Mouse (Mus musculus): Measurements from ENCODE around the gene Pwp2. TPM values are rescaled to one million over a fixed set of nuclear protein-coding genes. Genes with fewer than 3 reads are reported as not detected.

Pwp2 gene
- polyA plus RNA-seq, 1 experiment from 2014 or later = 10.5 TPM

DNA sequence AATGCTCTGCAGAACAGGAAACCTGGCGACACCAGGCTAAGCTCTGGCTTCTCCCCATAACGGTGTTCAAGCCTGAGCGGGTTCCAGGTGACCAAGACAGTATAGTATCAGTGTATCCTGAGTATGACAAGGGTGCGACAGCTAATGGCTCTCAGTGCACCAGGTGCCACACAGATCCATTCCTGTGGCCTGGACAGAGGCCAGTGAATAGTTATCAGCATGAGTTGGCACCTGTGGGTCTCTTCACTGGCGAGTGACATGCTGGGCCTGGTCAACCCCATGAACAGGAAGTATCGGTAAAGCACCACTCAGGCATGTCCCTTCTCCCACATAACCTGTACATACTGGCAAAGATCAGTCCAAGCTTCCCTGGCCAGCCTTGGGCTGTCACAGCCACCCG lies 13.9 kb downstream of the Pwp2 start:
- ATAC-seq (ENCODE audit: insufficient read depth) = no peak
- H3K9ac ChIP-seq = no peak overlapping the region
- H3K4me2 ChIP-seq = no peak overlapping the region
- H3K27me3 ChIP-seq = no peaks in the 10 kb centered on the region
- WGBS (ENCODE audit: insufficient replicate concordance) = 77% methylated on average over 7 of the region's 7 CpGs
- peaks cover 28% of the 10 kb centered on the region for H3K4me1 ChIP-seq (replicated peaks)
- H3K36me3 ChIP-seq (replicated peaks) = peaks cover 72% of the 10 kb centered on the region
- no peaks in the 10 kb centered on the region for H3K9me3 ChIP-seq (replicated peaks)
- H3K4me3 ChIP-seq (replicated peaks) = no peak overlapping the region
- H3K27ac ChIP-seq (replicated peaks) = peak overlapping the region; percentile 24; the same call in 1 of the 2 replicates

DNA sequence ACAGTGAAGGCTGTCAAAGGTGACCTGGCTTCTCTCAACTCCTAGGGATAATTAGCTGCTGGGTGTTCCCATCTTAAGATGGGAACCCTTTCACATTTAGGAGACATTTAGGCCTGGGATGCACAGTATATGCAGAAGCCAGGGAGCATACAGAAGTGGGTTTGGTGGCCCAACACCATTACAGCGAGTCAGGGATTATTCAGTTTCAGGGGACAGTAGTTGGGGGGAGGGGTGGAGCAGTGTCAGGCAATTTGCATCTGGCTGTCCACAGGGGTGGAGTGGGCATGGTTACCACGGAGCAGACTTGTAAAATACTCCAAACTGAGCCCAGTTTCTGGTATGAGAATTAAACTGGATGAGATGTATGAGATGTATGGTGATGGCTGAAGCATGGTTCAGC lies 14.5 kb downstream of the Pwp2 start:
- H3K4me2 ChIP-seq = peak overlapping the region; percentile 92
- 57% methylated on average over 2 of the region's 2 CpGs for WGBS (ENCODE audit: insufficient replicate concordance)
- ATAC-seq (ENCODE audit: insufficient read depth) = no peak
- peak overlapping the region; percentile 68 for H3K27ac ChIP-seq (replicated peaks)
- no peaks in the 10 kb centered on the region for H3K9me3 ChIP-seq (replicated peaks)
- peak overlapping the region; percentile 67; the same call in 1 of the 2 replicates for H3K4me3 ChIP-seq (replicated peaks)
- peaks cover 28% of the 10 kb centered on the region for H3K4me1 ChIP-seq (replicated peaks)
- H3K27me3 ChIP-seq = no peaks in the 10 kb centered on the region
- H3K9ac ChIP-seq = peak overlapping the region; percentile 44; the same call in 1 of the 2 replicates
- peaks cover 72% of the 10 kb centered on the region for H3K36me3 ChIP-seq (replicated peaks)

DNA sequence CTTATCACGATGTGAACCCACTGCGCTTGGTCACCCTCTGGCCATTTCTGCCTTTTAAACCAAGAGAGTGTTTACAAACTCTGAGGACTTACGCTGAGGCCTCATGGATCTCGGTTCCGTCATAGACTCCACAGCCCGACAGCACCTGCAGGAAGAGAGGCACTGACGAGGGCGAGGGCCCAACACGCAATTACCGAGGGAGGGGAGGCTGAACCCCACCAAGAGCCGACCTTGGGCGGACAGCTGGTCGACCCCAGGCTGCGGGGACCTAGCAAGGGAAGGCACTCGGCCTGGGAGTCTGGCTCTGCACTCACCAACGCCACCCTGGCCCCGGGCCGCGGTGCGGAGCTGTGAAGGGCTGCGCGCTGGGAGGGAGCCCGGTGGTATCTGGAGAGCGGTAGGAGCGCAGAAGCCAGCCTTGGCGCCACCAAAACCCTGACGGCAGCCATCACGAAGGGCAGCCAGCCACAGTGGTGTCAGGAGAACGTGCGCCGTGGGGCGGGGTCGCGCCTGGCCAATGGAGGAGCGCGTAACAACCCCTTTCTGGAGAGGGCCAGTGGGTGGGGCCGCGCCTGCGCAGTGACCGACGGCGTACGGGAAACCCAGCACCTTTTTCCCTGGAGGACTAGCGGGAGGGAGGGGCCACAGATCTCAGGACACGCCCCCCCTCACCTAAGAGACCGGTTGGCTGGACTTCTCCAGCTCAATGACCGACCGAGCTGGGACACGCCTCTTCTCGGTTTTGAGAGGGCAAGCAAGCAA lies 15.5 kb downstream of the Pwp2 start, which contains the start of gene D10Jhu81e:
Gene D10Jhu81e, minus strand, starts transcription at position 502 of the 762 bp plus-strand sequence.
- under 1% methylated on average over 50 of the region's 50 CpGs for WGBS (ENCODE audit: insufficient replicate concordance)
- Histone ChIP-seq H3K4me1 (replicated peaks) (peaks cover 28% of the 10 kb centered on the region), H3K4me2 (peak within 1 kb of the TSS; percentile 92), H3K36me3 (replicated peaks) (peaks cover 71% of the 10 kb centered on the region), H3K27me3 (no peaks in the 10 kb centered on the region), H3K9me3 (replicated peaks) (no peaks in the 10 kb centered on the region), H3K27ac (replicated peaks) (peak within 1 kb of the TSS; percentile 70), H3K4me3 (replicated peaks) (peak within 1 kb of the TSS; percentile 67), H3K9ac (peak within 1 kb of the TSS; percentile 74)
- ATAC-seq (ENCODE audit: insufficient read depth) = peak; percentile 95

DNA sequence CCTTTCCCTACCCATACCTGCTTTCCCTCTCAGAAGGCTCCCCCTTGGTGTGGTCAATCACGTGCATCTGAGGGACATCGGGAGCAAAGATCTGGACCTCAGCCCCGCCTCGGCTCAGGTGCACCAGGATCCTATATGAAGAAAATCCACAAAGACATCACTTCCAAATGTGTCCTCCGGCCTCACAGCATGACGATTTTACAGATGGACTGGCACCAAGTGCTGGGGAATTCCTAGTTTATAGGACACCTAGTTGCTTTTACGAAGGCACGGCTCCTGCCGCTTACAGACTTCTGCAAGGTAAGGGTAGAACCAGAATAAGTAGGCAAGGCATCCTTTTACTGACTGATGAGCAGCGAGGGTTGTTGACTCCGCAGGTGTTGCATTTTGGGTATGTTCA lies 16.2 kb downstream of the Pwp2 start:
- Histone ChIP-seq H3K9me3 (replicated peaks) (no peaks in the 10 kb centered on the region), H3K27ac (replicated peaks) (peak overlapping the region; percentile 70), H3K27me3 (no peaks in the 10 kb centered on the region), H3K9ac (peak overlapping the region; percentile 74), H3K36me3 (replicated peaks) (peaks cover 68% of the 10 kb centered on the region), H3K4me1 (replicated peaks) (peaks cover 28% of the 10 kb centered on the region), H3K4me3 (replicated peaks) (peak overlapping the region; percentile 67), H3K4me2 (peak overlapping the region; percentile 92)
- ATAC-seq (ENCODE audit: insufficient read depth) = no peak
- 83% methylated on average over 11 of the region's 11 CpGs for WGBS (ENCODE audit: insufficient replicate concordance)

DNA sequence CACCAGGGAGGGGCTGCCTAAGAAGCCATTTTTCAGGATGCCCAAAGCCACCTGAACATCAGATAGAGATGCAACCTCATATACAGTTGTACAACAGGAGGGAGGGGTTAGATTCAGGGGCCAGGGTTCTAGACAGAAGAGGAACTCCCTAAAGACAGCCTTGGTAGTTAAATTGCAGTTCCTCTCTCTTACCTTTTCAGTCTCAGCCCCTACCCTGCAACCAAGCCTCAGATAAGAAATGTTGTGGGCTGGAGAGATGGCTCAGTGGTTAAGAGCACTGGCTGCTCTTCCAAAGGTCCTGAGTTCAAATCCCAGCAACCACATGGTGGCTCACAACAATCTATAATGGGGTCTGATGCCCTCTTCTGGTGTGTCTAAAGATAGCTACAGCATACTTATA lies 17.2 kb downstream of the Pwp2 start:
- Histone ChIP-seq H3K9ac (no peak overlapping the region), H3K4me2 (no peak overlapping the region), H3K36me3 (replicated peaks) (peaks cover 68% of the 10 kb centered on the region), H3K4me1 (replicated peaks) (peaks cover 28% of the 10 kb centered on the region), H3K27ac (replicated peaks) (no peak overlapping the region), H3K9me3 (replicated peaks) (no peaks in the 10 kb centered on the region), H3K4me3 (replicated peaks) (no peak overlapping the region), H3K27me3 (no peaks in the 10 kb centered on the region)
- no peak for ATAC-seq (ENCODE audit: insufficient read depth)

DNA sequence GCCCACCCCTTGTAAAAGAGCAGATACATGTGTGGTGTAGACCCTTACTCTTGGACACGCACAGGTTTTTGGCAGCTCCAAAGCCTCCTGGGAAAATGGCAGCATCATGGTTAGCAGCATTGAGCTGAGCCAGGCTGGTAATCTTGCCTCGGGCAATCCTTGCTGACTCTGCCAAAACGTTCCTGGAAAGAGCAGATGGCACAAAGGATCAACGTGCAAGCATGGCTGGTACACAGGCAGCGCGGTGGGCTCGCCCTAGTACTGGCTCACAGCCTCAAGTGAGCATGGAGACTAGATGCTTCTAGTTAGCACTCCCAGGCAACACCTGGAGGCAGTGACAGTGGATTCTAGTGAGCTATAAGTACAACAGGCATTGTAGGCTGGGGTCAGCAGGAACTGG lies 17.6 kb downstream of the Pwp2 start:
- Histone ChIP-seq H3K4me3 (replicated peaks) (no peak overlapping the region), H3K9ac (no peak overlapping the region), H3K4me2 (no peak overlapping the region), H3K9me3 (replicated peaks) (no peaks in the 10 kb centered on the region), H3K27ac (replicated peaks) (no peak overlapping the region), H3K4me1 (replicated peaks) (peaks cover 28% of the 10 kb centered on the region), H3K27me3 (no peaks in the 10 kb centered on the region), H3K36me3 (replicated peaks) (peaks cover 68% of the 10 kb centered on the region)
- 83% methylated on average over 7 of the region's 7 CpGs for whole genome bisulfite sequencing (ENCODE audit: insufficient replicate concordance)
- no peak for ATAC-seq (ENCODE audit: insufficient read depth)

DNA sequence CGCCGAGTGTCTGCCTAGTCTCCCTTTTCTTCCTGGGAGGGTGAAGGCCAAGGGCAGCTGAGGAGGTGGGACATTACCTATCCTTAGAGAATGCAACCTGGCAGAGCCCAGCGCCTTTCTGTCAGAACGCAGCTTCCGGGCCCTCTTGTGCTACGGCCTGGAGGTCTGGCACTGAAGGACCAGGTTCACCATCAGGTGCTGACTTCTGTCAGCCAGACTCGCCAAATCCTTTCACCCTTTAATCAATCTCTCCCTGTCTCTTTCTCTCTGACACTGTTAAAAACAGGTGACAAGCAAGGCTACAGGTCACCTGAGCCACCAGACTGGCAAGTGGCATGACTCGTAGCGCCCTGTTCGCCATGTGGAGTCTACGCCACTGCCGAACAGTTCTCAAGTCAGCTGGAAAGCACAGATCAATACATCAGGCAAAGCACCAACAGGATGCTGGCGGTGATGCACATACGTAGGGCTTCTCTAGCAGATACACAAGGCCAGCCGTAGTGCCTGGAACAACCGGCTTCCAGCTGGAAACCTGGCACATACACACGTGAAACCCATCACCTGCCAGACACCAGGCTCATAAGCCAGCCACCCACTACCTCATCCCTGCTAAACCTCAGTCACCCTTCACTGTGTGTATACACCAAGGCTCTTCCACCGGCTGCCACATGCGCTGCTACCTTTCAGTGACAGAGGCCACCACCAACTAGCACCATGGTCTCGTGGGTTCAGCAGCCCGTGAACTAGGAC lies 19.5 kb downstream of the Pwp2 start:
- peaks cover 53% of the 10 kb centered on the region for H3K36me3 ChIP-seq (replicated peaks)
- no peaks in the 10 kb centered on the region for H3K27me3 ChIP-seq
- 84% methylated on average over 21 of the region's 21 CpGs for WGBS (ENCODE audit: insufficient replicate concordance)
- no peak overlapping the region for H3K27ac ChIP-seq (replicated peaks)
- H3K4me1 ChIP-seq (replicated peaks) = peaks cover 27% of the 10 kb centered on the region
- H3K4me2 ChIP-seq = no peak overlapping the region
- no peaks in the 10 kb centered on the region for H3K9me3 ChIP-seq (replicated peaks)
- ATAC-seq (ENCODE audit: insufficient read depth) = no peak
- no peak overlapping the region for H3K9ac ChIP-seq
- no peak overlapping the region for H3K4me3 ChIP-seq (replicated peaks)

DNA sequence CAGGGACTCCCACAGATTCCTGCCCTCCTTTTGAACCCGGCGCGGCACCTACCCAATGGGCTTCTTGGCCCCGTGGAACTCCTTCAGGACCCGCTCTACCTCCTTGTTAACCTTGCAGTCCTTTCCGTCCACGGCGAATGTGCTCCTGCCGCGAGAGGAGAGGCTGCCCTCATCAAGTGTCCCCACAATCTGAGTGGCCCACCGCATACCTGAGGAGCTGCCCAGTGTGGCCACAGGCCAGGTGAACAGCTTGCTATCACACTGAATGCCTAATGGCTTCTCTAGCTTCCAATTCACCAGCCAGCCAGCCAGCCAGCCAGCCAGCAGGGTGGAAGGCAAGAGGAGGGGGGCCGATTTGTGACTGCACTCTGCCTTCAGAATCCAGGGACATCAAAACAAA lies 20.2 kb downstream of the Pwp2 start:
- Histone ChIP-seq H3K4me3 (replicated peaks) (no peak overlapping the region), H3K36me3 (replicated peaks) (peaks cover 53% of the 10 kb centered on the region), H3K27me3 (no peaks in the 10 kb centered on the region), H3K27ac (replicated peaks) (no peak overlapping the region), H3K4me1 (replicated peaks) (peaks cover 26% of the 10 kb centered on the region), H3K9ac (no peak overlapping the region), H3K9me3 (replicated peaks) (no peaks in the 10 kb centered on the region), H3K4me2 (no peak overlapping the region)
- WGBS (ENCODE audit: insufficient replicate concordance) = 86% methylated on average over 12 of the region's 12 CpGs
- ATAC-seq (ENCODE audit: insufficient read depth) = no peak

DNA sequence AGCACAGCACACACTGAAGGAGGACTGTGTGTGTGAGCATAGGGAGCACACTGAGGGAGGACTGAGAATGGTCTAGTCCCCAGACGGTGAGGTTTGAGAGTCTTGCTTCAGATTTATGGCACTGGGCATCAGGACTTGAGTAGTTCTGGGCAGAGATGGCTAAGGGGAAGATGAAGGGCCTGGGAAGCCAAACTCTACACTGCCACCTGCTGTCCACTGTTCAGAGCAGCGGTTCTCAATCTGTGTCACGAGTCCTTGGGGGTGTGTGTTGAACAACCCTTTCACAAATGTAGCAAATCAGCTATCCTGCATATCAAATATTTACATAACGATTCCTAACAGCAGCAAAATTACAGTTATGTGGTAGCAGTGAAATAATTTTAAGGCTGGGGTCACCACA lies 21.0 kb downstream of the Pwp2 start:
- no peaks in the 10 kb centered on the region for H3K27me3 ChIP-seq
- ATAC-seq (ENCODE audit: insufficient read depth) = no peak
- H3K9ac ChIP-seq = no peak overlapping the region
- peaks cover 28% of the 10 kb centered on the region for H3K4me1 ChIP-seq (replicated peaks)
- H3K4me3 ChIP-seq (replicated peaks) = no peak overlapping the region
- H3K27ac ChIP-seq (replicated peaks) = no peak overlapping the region
- H3K4me2 ChIP-seq = no peak overlapping the region
- no peaks in the 10 kb centered on the region for H3K9me3 ChIP-seq (replicated peaks)
- WGBS (ENCODE audit: insufficient replicate concordance) = 22% methylated on average over 4 of the region's 4 CpGs
- peaks cover 53% of the 10 kb centered on the region for H3K36me3 ChIP-seq (replicated peaks)

DNA sequence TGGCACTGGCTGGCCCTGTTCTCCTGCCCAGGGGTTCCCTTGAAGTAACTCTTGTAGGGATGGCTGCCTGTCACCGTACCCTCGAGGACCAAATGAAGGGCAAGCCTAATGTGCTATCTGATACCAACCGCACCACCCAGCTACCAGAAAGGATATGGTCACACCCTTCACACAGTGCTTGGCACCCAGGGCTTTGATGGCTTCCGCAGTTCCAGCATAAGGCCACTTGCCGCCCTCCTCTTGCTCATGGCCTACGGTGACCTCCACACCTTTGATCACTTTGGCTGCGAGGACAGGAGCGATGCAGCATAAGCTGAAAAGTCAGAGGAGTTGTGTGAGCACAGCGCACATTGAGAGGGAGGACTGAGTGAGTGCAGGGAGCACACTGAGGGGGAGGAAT lies 21.7 kb downstream of the Pwp2 start:
- H3K27me3 ChIP-seq = no peaks in the 10 kb centered on the region
- 76% methylated on average over 9 of the region's 9 CpGs for WGBS (ENCODE audit: insufficient replicate concordance)
- no peak overlapping the region for H3K4me2 ChIP-seq
- H3K27ac ChIP-seq (replicated peaks) = no peak overlapping the region
- H3K9me3 ChIP-seq (replicated peaks) = no peaks in the 10 kb centered on the region
- no peak overlapping the region for H3K4me3 ChIP-seq (replicated peaks)
- H3K9ac ChIP-seq = no peak overlapping the region
- peaks cover 27% of the 10 kb centered on the region for H3K4me1 ChIP-seq (replicated peaks)
- no peak for ATAC-seq (ENCODE audit: insufficient read depth)
- H3K36me3 ChIP-seq (replicated peaks) = peaks cover 53% of the 10 kb centered on the region

DNA sequence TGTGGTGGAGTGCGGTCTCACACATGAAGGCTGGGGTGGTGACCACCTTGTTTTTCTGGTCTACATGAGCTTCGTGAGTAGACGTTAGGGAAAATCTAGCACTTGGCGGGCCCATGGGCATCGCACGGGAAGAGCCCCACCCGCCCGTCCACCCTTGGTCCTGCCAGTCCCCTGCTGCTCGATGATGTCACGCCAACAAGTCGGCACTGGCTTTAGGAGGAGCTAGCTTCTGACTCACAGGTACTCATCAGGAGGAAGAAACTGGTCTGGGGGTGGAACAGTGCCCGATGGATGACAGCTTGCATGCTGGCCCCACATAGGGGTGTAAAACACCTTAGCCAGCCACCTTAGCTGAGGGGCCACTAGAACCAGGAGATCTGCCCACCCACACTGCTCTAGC lies 22.3 kb downstream of the Pwp2 start:
- peaks cover 50% of the 10 kb centered on the region for H3K36me3 ChIP-seq (replicated peaks)
- no peak for ATAC-seq (ENCODE audit: insufficient read depth)
- no peaks in the 10 kb centered on the region for H3K27me3 ChIP-seq
- no peak overlapping the region for H3K4me2 ChIP-seq
- WGBS (ENCODE audit: insufficient replicate concordance) = 87% methylated on average over 12 of the region's 12 CpGs
- H3K4me3 ChIP-seq (replicated peaks) = no peak overlapping the region
- H3K9ac ChIP-seq = no peak overlapping the region
- H3K27ac ChIP-seq (replicated peaks) = no peak overlapping the region
- peaks cover 25% of the 10 kb centered on the region for H3K4me1 ChIP-seq (replicated peaks)
- no peaks in the 10 kb centered on the region for H3K9me3 ChIP-seq (replicated peaks)

Measured in liver, embryonic 15.5 days (tissue).